Mouse (Mus musculus) ES-Bruce4 (cell line): Measurements from ENCODE around the gene Lpin1. TPM values are rescaled to one million over a fixed set of nuclear protein-coding genes. Genes with fewer than 3 reads are reported as not detected.

Source experiments
- H3K27ac ChIP-seq: 2 replicates; pipeline ENCODE4 v1.5.1; 2012; ENCODE audit warnings: low read length, inconsistent platforms; ENCODE audit not compliant: insufficient read depth
- H3K27me3 ChIP-seq: 2 replicates; pipeline ENCODE4 v1.6.1; 2012; ENCODE audit warnings: mild to moderate bottlenecking, low read length, inconsistent platforms; ENCODE audit not compliant: control insufficient read depth, poor library complexity, insufficient read depth, severe bottlenecking
- H3K36me3 ChIP-seq: 2 replicates; pipeline ENCODE4 v1.6.1; 2012; ENCODE audit warnings: inconsistent platforms, mild to moderate bottlenecking, low read length, moderate library complexity; ENCODE audit not compliant: control insufficient read depth, poor library complexity, insufficient read depth, severe bottlenecking
- H3K4me1 ChIP-seq: one replicate; pipeline ENCODE4 v1.8.1; 2011; ENCODE audit warnings: low read length; ENCODE audit not compliant: control insufficient read depth, insufficient read depth
- H3K4me3 ChIP-seq: 2 replicates; pipeline ENCODE4 v1.5.1; 2011; ENCODE audit warnings: low read depth, mild to moderate bottlenecking, low read length
- H3K9ac ChIP-seq: 2 replicates; pipeline ENCODE4 v1.6.1; 2012; ENCODE audit warnings: low read depth, mild to moderate bottlenecking, inconsistent platforms; ENCODE audit not compliant: poor library complexity, severe bottlenecking
- H3K9me3 ChIP-seq: replicated peaks from 2 replicates; pipeline ENCODE4 v1.6.1; 2012; ENCODE audit warnings: mild to moderate bottlenecking, low read length, inconsistent platforms; ENCODE audit not compliant: control insufficient read depth, poor library complexity, insufficient read depth, severe bottlenecking
- CTCF ChIP-seq: IDR thresholded peaks from one replicate; pipeline ENCODE4 v1.8.1; 2011; ENCODE audit warnings: low read depth, low read length
- EP300 ChIP-seq: IDR thresholded peaks from 2 replicates; pipeline ENCODE4 v1.6.1; 2011; ENCODE audit warnings: low read depth, low read length; ENCODE audit not compliant: insufficient read depth
- POLR2A ChIP-seq: IDR thresholded peaks from one replicate; pipeline ENCODE4 v1.8.1; 2011; ENCODE audit warnings: low read length; ENCODE audit not compliant: insufficient read depth
- polyA plus RNA-seq: library from polyadenylated mRNA; stranded (reverse); fragments of >200 nt; gene quantifications from 2 replicates; pipeline ENCODE4 v1.2.4, GENCODE M21; 2011; ENCODE audit warnings: low read depth; ENCODE audit not compliant: missing spikeins, insufficient read depth, insufficient read length

Lpin1 gene
- polyA plus RNA-seq, 1 experiment = 33.3 TPM

DNA sequence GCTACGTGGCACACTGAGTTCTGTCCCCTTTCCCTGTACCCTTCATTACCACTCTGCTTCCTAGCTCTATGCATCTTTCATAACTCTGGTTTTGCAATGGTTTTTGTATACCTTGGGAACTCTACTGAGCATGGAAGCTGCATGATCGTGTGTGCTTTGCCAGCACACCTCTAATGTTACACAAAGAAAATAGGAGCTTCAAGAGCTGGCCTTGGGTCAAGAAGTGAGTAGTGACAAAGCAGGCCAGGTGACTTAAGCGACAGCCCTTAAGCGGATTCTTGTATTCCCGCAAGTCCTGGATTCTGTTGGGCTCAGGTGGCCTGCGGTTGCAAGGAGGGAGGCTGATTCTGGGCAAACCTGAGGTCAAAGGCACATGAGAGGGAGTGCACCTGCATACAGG is 37.5 kb upstream of the Lpin1 start:
- Histone ChIP-seq H3K27ac (no peak overlapping the region), H3K9ac (no peak overlapping the region), H3K4me3 (no peak overlapping the region), H3K27me3 (peaks cover 2% of the 10 kb centered on the region; the same call in 1 of the 2 replicates), H3K4me1 (no peaks in the 10 kb centered on the region), H3K36me3 (no peaks in the 10 kb centered on the region), H3K9me3 (no peaks in the 10 kb centered on the region)
- TF ChIP-seq POLR2A (no peak), CTCF (no peak), EP300 (no peak)

DNA sequence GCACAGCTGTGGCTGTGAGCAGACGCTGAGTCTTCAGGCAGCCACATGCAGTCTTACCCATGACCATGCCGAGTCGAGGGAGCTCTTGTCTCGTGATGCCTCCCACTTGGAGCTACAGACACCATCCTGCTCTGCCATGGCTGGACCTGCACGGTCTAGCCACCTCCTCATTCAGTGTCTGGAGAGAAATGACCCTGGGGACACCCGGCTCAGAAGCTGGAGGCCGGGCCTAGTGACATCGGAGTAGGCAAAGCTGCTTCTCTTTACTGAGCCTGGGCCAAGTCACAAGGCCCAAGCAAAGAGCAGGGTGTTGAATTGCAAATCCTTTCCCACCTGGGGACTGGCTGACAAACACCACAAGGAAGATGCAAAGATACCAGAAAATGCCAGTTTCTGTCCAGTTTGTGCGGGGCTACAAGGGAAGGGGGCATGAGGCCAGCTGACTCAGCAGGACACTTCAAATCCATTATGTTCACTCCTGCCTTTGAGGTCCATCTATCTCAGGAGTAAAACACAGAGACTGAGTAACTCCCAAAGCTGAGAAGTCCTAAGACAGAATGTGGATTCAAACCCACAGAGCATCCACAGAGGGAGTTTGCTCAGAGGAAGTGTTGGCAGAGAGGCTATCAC is 36.1 kb upstream of the Lpin1 start:
- TF ChIP-seq POLR2A (no peak), EP300 (no peak), CTCF (no peak)
- Histone ChIP-seq H3K36me3 (no peaks in the 10 kb centered on the region), H3K4me1 (no peaks in the 10 kb centered on the region), H3K9me3 (no peaks in the 10 kb centered on the region), H3K27me3 (no peaks in the 10 kb centered on the region), H3K27ac (no peak overlapping the region), H3K4me3 (no peak overlapping the region), H3K9ac (no peak overlapping the region)

DNA sequence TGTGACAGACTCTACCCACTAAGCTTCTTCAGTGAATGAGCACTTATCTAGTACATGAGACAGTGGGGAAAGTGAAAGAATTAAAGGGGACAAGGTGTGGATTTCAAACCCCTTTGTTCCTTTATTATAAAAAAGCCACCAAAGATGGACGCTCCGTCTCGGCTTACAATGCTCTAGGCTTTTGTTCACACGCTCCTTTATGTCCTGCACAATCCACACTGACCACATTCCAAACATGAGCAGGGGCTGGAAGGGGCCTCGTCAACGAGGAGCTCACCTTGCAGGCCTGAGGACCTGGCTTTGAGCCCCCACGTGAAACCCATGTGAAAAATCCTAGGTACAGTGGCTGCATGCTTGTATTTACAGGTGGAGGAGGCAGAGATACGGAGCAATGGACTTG is 33.9 kb upstream of the Lpin1 start:
- Histone ChIP-seq H3K4me3 (no peak overlapping the region), H3K9me3 (no peaks in the 10 kb centered on the region), H3K4me1 (no peaks in the 10 kb centered on the region), H3K36me3 (no peaks in the 10 kb centered on the region), H3K27ac (no peak overlapping the region), H3K27me3 (no peaks in the 10 kb centered on the region), H3K9ac (no peak overlapping the region)
- TF ChIP-seq EP300 (no peak), CTCF (no peak), POLR2A (no peak)

DNA sequence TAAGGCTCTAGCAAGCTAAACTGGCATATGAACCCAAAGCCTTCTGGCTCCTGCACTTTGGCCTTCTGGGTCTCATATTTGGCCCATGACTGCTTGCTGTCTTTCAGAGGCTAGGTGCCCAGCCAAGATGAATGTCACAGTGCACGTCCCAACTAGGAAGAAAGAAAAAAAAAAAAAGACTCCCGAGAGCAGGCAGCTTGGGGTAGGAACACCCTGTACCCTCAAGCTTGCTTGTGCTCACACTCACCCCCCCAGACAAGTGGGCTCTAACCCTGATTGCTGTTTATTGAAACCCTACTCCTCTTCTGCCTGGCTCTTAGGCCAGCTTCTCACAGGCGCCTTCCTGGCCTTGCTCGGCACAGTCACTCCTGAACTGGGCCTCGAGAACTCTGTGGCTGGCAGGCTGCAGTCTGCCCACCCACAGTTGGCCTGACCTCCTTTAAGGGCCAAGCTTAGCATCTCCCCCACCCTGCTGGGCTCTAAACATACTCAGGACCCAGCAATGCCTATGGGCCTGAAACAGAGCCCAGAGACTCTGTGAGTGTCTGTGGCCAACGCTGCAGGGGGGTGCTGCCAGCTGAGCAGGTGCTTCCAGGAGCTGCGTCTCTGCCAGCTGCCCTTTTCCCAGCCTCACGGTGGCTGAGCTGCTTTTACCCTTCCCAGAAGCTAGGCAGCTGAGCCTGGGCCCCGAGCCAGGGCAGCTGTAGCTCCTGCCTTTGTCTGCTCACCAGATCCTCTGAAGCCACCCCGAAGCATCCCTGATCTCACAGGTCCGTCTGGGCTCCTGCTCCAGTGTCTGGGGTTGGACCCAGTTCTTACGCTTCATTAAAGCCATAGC is 33.0 kb upstream of the Lpin1 start:
- no peaks in the 10 kb centered on the region for H3K9me3 ChIP-seq
- H3K9ac ChIP-seq = no peak overlapping the region
- H3K4me3 ChIP-seq = no peak overlapping the region
- TF ChIP-seq EP300 (no peak), POLR2A (no peak), CTCF (no peak)
- no peaks in the 10 kb centered on the region for H3K36me3 ChIP-seq
- no peaks in the 10 kb centered on the region for H3K4me1 ChIP-seq
- no peak overlapping the region for H3K27ac ChIP-seq
- no peaks in the 10 kb centered on the region for H3K27me3 ChIP-seq

DNA sequence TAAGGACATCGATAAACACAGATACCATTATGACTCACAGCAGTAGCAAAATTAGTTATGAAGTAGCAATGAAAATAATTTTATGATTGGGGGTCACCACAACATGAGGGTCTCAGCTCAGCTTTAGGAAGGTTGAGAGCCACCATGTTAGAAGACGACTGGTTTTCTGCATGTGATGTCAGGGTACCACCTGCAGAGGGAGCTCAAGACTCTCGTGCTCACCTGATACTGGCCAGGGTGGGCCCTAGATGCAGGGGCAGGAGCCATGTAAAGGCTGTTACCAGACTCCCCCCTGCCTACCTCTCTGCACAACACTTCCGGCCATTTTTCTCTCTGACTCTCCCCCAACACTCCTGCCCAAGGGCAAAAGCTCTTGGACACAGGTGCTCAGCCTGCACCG is 31.2 kb upstream of the Lpin1 start:
- no peak for TF ChIP-seq EP300
- TF ChIP-seq POLR2A = no peak
- TF ChIP-seq CTCF = peak; percentile 77
- no peak overlapping the region for H3K27ac ChIP-seq

DNA sequence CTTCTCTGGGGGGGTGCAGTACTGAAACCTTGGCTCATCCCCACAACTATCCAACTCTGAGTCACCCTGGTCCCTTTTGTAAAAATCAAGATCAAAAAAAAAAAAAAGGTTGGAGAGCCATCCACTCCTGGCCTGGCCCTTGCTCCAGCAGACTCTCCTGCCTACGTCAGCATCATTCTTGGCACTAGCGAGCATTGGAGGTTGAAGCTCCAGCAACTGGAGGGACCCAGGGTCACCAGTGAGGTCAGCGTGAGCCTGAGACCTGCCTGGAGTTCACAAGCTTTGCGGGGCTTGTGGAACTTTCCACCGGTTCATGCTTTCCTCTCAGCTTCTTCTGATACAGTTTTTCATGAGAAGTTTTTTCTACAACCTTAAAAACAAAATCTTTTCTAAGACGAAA is 29.3 kb upstream of the Lpin1 start:
- no peak for TF ChIP-seq CTCF
- H3K4me3 ChIP-seq = no peak overlapping the region
- H3K9ac ChIP-seq = no peak overlapping the region
- H3K36me3 ChIP-seq = no peaks in the 10 kb centered on the region
- H3K27me3 ChIP-seq = no peaks in the 10 kb centered on the region
- no peak overlapping the region for H3K27ac ChIP-seq
- no peaks in the 10 kb centered on the region for H3K4me1 ChIP-seq
- no peaks in the 10 kb centered on the region for H3K9me3 ChIP-seq

More for the DNA sequence above, 31.2 kb upstream of the Lpin1 start:
- H3K4me3 ChIP-seq = no peak overlapping the region
- no peaks in the 10 kb centered on the region for H3K36me3 ChIP-seq
- no peaks in the 10 kb centered on the region for H3K27me3 ChIP-seq
- H3K9ac ChIP-seq = no peak overlapping the region
- H3K9me3 ChIP-seq = no peaks in the 10 kb centered on the region
- no peaks in the 10 kb centered on the region for H3K4me1 ChIP-seq
